Mouse (Mus musculus) lung, postnatal 0 days (tissue): ENCODE measurements around the gene Frs2.

Source experiments
- CTCF ChIP-seq: IDR thresholded peaks from 2 replicates; pipeline ENCODE4 v1.5.1; 2016; ENCODE audit warnings: antibody characterized with exemption, mild to moderate bottlenecking
- EP300 ChIP-seq: IDR thresholded peaks from 2 replicates; pipeline ENCODE4 v1.6.1; 2016; ENCODE audit warnings: antibody characterized with exemption, mild to moderate bottlenecking, control low read depth

GRCm38 (mm10) chr10:117073176-117073575 lies 75.2 kb downstream of the Frs2 start:
- TF ChIP-seq CTCF: no peak
- TF ChIP-seq EP300: no peak
